Mouse (Mus musculus): ENCODE data around the gene Polr3k. TPM values are rescaled to one million over a fixed set of nuclear protein-coding genes. Genes with fewer than 3 reads are reported as not detected.
A peak's percentile ranks its signal among the peaks of the same experiment; 100 is the strongest.

The Polr3k gene
- polyA plus RNA-seq (2014; fragmentation: Nextera tagmentation; extraction: Ambion mirVana) = 97.2 and 102 TPM in 2 replicates

DNA sequence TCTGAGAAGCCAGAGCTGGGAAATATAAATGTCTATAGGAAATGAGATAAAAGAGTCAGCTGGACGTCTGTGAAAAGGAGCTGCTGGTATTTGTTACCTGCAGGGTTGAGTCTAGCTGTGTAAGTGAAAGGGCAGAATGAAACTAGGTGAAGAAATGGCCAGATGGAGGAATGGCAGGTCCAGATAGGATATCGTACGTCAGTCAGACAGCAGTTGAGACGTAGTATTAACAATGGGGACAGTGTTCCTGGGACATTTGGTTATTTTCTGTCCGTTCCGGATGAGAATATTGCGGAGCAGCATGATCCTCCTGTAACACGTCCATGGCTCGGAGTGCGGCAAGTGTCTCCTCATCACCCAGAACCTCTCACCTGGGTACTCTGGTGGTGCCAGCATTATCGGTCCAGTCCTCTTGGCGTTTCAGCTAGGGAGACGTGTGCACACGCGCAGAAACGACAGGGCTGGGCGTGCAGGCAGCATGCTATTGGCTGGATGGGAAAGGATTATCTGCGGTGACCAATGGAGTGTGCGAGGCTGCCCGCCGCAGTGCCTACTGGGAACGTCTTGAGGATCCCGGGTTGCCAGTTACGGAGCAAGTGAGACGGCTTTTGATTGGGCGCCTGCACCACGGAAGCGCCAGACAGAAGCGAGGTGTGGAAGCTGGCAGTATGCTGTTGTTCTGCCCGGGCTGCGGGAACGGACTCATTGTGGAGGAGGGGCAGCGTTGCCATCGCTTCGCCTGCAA lies at the start of gene Polr3k:
TSS of gene Polr3k (plus strand) at position 547 of the 745 bp plus-strand sequence.
- no peaks in the 10 kb centered on the region for H3K27me3 ChIP-seq (ENCODE audit: control insufficient read depth, insufficient read depth, low read length)
- 0 out of 2 replicates have a peak within 1 kb of the TSS, but pooled peaks have one; percentile 4 for H3K27ac ChIP-seq (replicated peaks; ENCODE audit: low read depth, low read length)
- peak within 1 kb of the TSS; percentile 56 for H3K4me2 ChIP-seq (ENCODE audit: low read depth, severe bottlenecking)
- peaks cover 3% of the 10 kb centered on the region; the same call in 1 of the 2 replicates for H3K36me3 ChIP-seq (ENCODE audit: control insufficient read depth, insufficient read depth, low read length)
- under 1% methylated on average over 35 of the region's 35 CpGs for WGBS
- H3K4me1 ChIP-seq (ENCODE audit: control insufficient read depth, insufficient read depth, low read length) = peaks cover 6% of the 10 kb centered on the region; the same call in 1 of the 2 replicates
- peak within 1 kb of the TSS; percentile 82 for H3K9ac ChIP-seq (ENCODE audit: low read length)
- peak within 1 kb of the TSS; percentile 77 for H3K4me3 ChIP-seq (ENCODE audit: low read depth, low read length)
- peak; percentile 92 for DNase-seq (ENCODE audit: low spot score)
- peak; percentile 100 for ATAC-seq (ENCODE audit: insufficient number of reproducible peaks, low FRiP score, low TSS enrichment, low read depth)
- no peaks in the 10 kb centered on the region for H3K9me3 ChIP-seq (ENCODE audit: control insufficient read depth, low read length)

DNA sequence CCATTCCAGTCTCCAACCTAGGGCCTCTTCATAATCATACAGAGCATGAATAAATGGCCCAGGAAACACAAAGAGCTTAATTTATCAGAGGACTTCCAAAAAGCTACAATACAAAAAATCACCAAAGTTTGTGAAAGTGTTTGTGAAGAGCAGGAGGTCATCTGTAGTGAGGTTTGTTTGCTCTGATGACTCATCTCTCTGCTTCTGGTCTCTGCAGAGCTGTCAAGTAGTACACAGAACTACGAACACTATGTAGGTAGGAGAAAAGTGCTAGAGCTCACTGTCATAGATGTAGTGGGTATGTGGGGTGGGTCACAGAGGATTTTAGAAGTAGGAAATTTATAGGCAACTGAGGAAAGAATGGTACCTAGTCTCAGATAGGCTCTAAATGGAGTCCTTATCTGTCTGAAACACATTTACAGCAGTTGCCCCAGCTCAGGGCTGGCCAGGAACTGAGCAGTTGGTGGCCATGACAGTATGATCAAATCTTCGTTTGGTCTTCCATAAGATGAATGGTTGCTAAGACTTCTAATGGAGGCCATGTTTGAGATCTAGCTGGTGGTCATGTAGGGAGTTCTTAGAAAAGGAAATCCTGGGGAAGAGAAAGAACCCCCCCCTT lies 35.0 kb upstream of the Polr3k start:
- 68% methylated on average over 2 of the region's 2 CpGs for WGBS
- no peaks in the 10 kb centered on the region for H3K27me3 ChIP-seq (ENCODE audit: control insufficient read depth, insufficient read depth, low read length)
- no peaks in the 10 kb centered on the region for H3K36me3 ChIP-seq (ENCODE audit: control insufficient read depth, insufficient read depth, low read length)
- no peaks in the 10 kb centered on the region for H3K9me3 ChIP-seq (ENCODE audit: control insufficient read depth, low read length)
- no peaks in the 10 kb centered on the region for H3K4me1 ChIP-seq (ENCODE audit: control insufficient read depth, insufficient read depth, low read length)
- ATAC-seq (ENCODE audit: insufficient number of reproducible peaks, low FRiP score, low TSS enrichment, low read depth) (no peak), DNase-seq (ENCODE audit: low spot score) (no peak)
- H3K4me2 ChIP-seq (ENCODE audit: low read depth, severe bottlenecking) = no peak overlapping the region
- no peak overlapping the region for H3K9ac ChIP-seq (ENCODE audit: low read length)
- H3K4me3 ChIP-seq (ENCODE audit: low read depth, low read length) = no peak overlapping the region
- no peak overlapping the region for H3K27ac ChIP-seq (replicated peaks; ENCODE audit: low read depth, low read length)

DNA sequence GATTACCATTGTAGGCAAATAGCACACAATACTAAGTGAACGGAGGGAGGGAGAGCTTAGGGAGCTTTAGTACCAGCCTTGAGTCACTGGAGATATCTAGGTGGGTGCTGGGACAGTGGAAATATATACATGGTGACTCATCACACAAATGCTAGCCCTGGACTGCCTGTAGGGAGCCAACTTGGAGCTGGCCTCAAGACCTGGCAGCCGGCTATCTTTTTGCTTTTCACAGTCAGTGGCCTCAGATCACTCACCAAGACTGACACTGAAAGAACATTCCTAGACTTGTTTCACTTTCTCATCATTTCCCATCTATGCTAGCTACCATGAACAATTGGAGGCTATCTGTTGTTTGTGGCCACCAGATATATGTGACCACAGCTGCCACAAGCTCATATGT lies 31.4 kb upstream of the Polr3k start:
- Histone ChIP-seq H3K36me3 (ENCODE audit: control insufficient read depth, insufficient read depth, low read length) (no peaks in the 10 kb centered on the region), H3K9ac (ENCODE audit: low read length) (no peak overlapping the region), H3K4me1 (ENCODE audit: control insufficient read depth, insufficient read depth, low read length) (no peaks in the 10 kb centered on the region), H3K4me3 (ENCODE audit: low read depth, low read length) (no peak overlapping the region), H3K9me3 (ENCODE audit: control insufficient read depth, low read length) (no peaks in the 10 kb centered on the region), H3K27ac (replicated peaks; ENCODE audit: low read depth, low read length) (no peak overlapping the region), H3K4me2 (ENCODE audit: low read depth, severe bottlenecking) (no peak overlapping the region), H3K27me3 (ENCODE audit: control insufficient read depth, insufficient read depth, low read length) (no peaks in the 10 kb centered on the region)
- DNase-seq (ENCODE audit: low spot score) (no peak), ATAC-seq (ENCODE audit: insufficient number of reproducible peaks, low FRiP score, low TSS enrichment, low read depth) (no peak)
- WGBS = 83% methylated on average over 2 of the region's 2 CpGs

DNA sequence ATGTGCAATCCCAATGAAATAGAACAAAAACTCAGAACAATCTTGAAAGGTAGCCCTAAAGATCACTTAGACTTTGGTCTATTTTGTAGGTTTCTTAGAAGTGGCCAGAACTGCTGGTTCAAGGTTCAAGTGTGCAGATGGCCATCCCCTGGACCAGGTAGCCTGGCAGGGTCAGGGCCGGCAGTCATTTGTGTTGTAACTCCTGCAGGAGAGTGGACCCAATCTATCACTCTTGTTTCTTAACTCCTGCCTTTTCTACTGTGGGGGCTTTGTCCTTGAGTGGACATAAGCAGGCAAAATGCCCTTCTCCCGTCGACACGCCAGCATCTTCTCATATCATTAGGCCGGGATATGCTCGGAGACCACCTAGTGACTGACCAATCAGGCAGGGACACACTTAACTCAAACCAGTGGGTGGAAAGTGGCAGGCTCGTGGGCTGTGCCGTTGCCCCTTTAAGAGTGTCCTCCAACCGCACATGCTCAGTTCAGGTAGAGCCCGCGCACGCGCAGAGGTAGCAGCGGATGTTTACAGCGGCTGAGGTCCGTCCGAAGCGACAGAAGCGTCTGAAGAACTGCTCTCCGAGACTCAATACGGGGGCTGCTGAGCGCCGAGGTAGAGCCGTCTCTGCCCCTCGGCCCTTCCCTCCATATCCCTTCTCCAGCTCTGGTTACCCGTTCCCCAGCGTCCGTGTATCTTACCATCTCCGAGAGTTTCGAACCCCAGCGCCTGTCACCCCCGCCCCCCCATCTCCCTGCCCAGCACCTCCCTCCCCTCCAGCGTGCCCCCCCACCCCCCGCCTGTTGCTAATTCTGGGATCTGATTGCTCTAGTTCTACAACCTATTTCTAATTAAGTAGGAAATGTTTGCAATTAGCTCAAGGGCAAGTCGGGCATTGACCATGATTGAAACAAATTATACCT lies 26.5 kb upstream of the Polr3k start, which contains the start of gene Pcmtd2:
TSS of gene Pcmtd2 (plus strand) at position 483 of the 921 bp plus-strand sequence.
- no peaks in the 10 kb centered on the region for H3K27me3 ChIP-seq (ENCODE audit: control insufficient read depth, insufficient read depth, low read length)
- no peak within 1 kb of the TSS; the same call in 1 of the 2 replicates for H3K27ac ChIP-seq (replicated peaks; ENCODE audit: low read depth, low read length)
- peak; percentile 94 for DNase-seq (ENCODE audit: low spot score)
- H3K9me3 ChIP-seq (ENCODE audit: control insufficient read depth, low read length) = no peaks in the 10 kb centered on the region
- no peaks in the 10 kb centered on the region for H3K36me3 ChIP-seq (ENCODE audit: control insufficient read depth, insufficient read depth, low read length)
- under 1% methylated on average over 35 of the region's 35 CpGs for WGBS
- peak within 1 kb of the TSS; percentile 78 for H3K4me3 ChIP-seq (ENCODE audit: low read depth, low read length)
- peak within 1 kb of the TSS; percentile 38 for H3K4me2 ChIP-seq (ENCODE audit: low read depth, severe bottlenecking)
- no peaks in the 10 kb centered on the region for H3K4me1 ChIP-seq (ENCODE audit: control insufficient read depth, insufficient read depth, low read length)
- peak within 1 kb of the TSS; percentile 71 for H3K9ac ChIP-seq (ENCODE audit: low read length)
- peak; percentile 97 for ATAC-seq (ENCODE audit: insufficient number of reproducible peaks, low FRiP score, low TSS enrichment, low read depth)

DNA sequence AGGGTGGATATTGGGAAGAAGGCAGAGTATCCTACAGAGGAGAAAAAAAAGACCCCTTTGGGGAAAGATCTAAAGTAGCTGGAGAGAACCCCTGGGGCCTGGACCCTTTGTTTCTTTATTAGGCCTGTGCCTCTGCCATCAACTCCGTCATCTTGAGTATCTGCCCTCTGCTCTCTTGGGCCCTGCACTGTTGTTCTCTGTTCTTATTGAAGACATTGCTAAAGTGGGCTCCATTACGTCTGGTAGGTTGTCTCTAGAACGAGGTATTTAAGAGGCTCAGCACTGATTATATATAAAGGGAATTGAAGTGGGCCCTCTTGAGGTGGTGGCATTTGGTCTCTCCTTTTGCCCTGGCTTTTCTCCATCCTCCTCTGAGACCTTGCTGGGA lies 25.9 kb upstream of the Polr3k start:
- ATAC-seq (ENCODE audit: insufficient number of reproducible peaks, low FRiP score, low TSS enrichment, low read depth) (0 out of 2 replicates have a peak, but pooled peaks have one; percentile 11), DNase-seq (ENCODE audit: low spot score) (peak; percentile 34)
- Histone ChIP-seq H3K9me3 (ENCODE audit: control insufficient read depth, low read length) (no peaks in the 10 kb centered on the region), H3K4me1 (ENCODE audit: control insufficient read depth, insufficient read depth, low read length) (no peaks in the 10 kb centered on the region), H3K9ac (ENCODE audit: low read length) (peak overlapping the region; percentile 71), H3K27me3 (ENCODE audit: control insufficient read depth, insufficient read depth, low read length) (no peaks in the 10 kb centered on the region), H3K4me2 (ENCODE audit: low read depth, severe bottlenecking) (peak overlapping the region; percentile 38), H3K4me3 (ENCODE audit: low read depth, low read length) (peak overlapping the region; percentile 78), H3K36me3 (ENCODE audit: control insufficient read depth, insufficient read depth, low read length) (no peaks in the 10 kb centered on the region), H3K27ac (replicated peaks; ENCODE audit: low read depth, low read length) (no peak overlapping the region)
- 1% methylated on average over 3 of the region's 3 CpGs for WGBS

DNA sequence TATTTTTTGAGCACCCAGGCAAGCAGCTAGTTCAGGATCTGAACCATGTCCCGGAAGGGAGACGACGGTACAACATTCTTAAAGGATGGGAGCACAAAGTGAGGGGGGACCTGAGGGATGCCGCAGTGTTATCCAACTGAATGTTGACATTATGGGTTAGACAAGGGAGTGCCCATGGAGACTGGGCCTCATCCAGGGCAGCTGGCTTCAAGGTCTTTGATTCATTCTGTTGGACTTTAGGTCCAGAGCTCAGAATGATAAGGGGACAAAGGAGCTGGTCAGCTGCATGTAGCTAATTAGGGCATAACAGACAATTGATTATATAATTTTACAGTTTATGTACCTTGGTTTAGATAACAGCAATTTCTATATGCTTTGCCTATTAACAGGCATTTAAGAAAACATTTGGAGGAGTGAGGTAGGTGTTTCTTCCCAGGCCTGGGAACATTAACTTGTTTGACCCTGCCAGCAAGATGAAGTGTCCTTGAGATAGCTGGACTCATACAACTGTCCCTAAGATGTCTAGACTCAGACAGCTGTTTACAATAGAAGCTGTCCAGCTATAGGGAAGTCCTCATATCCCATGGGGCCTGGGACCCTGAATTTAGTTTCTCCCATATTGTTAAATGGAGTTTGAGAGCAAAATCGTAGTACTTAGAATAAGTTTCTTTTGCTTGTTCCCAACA lies 18.3 kb upstream of the Polr3k start:
- H3K4me2 ChIP-seq (ENCODE audit: low read depth, severe bottlenecking) = no peak overlapping the region
- no peaks in the 10 kb centered on the region for H3K9me3 ChIP-seq (ENCODE audit: control insufficient read depth, low read length)
- H3K4me1 ChIP-seq (ENCODE audit: control insufficient read depth, insufficient read depth, low read length) = no peaks in the 10 kb centered on the region
- no peak for DNase-seq (ENCODE audit: low spot score)
- H3K36me3 ChIP-seq (ENCODE audit: control insufficient read depth, insufficient read depth, low read length) = no peaks in the 10 kb centered on the region; the same call in 1 of the 2 replicates
- H3K4me3 ChIP-seq (ENCODE audit: low read depth, low read length) = no peak overlapping the region
- ATAC-seq (ENCODE audit: insufficient number of reproducible peaks, low FRiP score, low TSS enrichment, low read depth) = no peak
- H3K27ac ChIP-seq (replicated peaks; ENCODE audit: low read depth, low read length) = no peak overlapping the region
- no peak overlapping the region for H3K9ac ChIP-seq (ENCODE audit: low read length)
- H3K27me3 ChIP-seq (ENCODE audit: control insufficient read depth, insufficient read depth, low read length) = no peaks in the 10 kb centered on the region
- 94% methylated on average over 5 of the region's 5 CpGs for WGBS

DNA sequence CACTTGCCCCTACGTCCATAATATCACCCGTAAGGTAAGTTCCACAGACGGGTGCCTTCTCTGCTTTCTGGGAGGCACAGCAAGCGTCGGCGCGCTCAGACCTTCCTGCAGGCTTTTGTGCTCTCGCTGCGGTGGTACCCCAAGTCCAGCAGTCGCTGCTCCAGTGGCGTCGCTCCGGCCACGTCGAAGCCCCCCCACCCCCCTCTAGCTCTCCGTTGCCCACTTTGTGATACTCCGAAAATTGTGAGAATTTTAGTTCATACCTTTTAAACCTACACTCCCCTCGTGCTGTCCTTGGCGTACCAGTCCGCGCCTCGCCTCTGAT lies 361 bp downstream of the Polr3k start:
- H3K9ac ChIP-seq (ENCODE audit: low read length) = peak overlapping the region; percentile 82
- peak overlapping the region; percentile 56 for H3K4me2 ChIP-seq (ENCODE audit: low read depth, severe bottlenecking)
- no peaks in the 10 kb centered on the region for H3K9me3 ChIP-seq (ENCODE audit: control insufficient read depth, low read length)
- H3K36me3 ChIP-seq (ENCODE audit: control insufficient read depth, insufficient read depth, low read length) = peaks cover 3% of the 10 kb centered on the region; the same call in 1 of the 2 replicates
- H3K27me3 ChIP-seq (ENCODE audit: control insufficient read depth, insufficient read depth, low read length) = no peaks in the 10 kb centered on the region
- H3K4me1 ChIP-seq (ENCODE audit: control insufficient read depth, insufficient read depth, low read length) = peaks cover 6% of the 10 kb centered on the region; the same call in 1 of the 2 replicates
- 0% methylated on average over 22 of the region's 22 CpGs for WGBS
- H3K4me3 ChIP-seq (ENCODE audit: low read depth, low read length) = peak overlapping the region; percentile 77
- H3K27ac ChIP-seq (replicated peaks; ENCODE audit: low read depth, low read length) = no peak overlapping the region
- no peak for DNase-seq (ENCODE audit: low spot score)
- peak; percentile 65 for ATAC-seq (ENCODE audit: insufficient number of reproducible peaks, low FRiP score, low TSS enrichment, low read depth)
